Mouse (Mus musculus) lung, postnatal 14 days (tissue): ENCODE data around the gene Hnf1b.

Experiments
- DNase-seq: peaks from one replicate; pipeline ENCODE4 v3.0.0; 2021

The Hnf1b gene

DNA sequence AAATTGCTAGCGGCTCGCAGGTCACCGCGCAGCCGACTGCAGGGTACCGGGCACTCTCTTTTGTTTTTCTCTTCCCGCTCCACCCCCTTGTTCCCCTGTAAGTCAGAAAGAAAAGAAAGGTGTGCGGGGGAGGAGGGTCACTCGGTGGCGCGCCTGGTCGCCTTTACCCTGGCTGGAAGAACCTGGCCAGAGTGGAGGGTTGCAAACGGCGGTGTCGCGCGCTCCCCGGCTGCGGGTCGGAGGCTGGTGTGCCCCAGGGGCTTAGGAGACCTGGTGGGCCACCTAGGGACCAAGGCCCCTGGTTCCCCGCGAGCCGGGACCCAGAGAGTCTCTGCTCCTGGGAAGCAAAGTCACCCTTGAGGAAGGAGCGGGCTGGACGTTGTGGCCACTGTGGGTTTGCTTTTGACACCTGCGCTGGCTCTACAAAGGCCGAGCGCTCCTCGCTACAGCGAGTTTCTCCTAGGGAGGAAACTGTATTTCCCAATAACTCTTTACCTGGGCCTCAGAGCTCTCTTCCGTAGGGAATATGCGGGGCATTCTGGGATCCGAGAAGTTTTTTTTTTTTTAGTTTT lies 3.4 kb downstream of the Hnf1b start:
- no peak for DNase-seq

DNA sequence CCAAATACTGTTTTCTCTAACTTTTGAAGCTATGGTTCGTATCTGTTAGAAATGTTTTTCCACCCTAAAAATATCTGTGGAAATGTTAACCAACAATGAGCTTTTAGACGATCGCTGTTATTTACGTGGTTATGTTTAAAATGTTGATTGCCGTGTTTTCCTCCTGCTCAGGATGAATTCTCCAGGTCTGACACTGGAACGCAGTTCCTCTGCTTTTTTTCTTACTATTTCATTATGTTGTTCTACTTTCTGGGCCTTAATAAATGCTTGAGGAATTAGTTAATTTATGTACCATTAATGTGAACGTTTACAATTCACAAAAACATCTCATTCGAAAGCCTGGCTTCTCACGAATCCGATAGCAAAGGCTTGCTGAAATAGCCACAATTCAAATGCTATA lies 4.2 kb downstream of the Hnf1b start:
- DNase-seq: no peak

DNA sequence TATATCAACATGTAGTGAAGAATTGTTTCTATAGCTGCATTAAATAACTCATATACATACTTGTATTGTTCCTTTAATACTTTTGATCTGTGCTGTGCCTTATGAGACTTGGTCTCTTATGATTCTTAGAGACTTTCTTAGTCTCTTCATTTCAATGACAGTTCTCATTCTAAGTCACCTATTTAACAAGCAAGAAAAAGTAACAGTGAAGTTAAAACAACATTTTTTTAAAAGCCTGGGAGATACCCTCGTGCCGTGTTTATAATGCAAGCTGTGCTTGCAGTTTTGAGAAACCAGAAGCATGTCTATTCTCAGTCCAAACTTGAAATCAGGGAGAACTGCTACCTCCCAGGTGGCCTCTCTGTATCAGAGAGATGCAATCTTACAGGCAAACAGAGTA lies 4.8 kb downstream of the Hnf1b start:
- no peak for DNase-seq

DNA sequence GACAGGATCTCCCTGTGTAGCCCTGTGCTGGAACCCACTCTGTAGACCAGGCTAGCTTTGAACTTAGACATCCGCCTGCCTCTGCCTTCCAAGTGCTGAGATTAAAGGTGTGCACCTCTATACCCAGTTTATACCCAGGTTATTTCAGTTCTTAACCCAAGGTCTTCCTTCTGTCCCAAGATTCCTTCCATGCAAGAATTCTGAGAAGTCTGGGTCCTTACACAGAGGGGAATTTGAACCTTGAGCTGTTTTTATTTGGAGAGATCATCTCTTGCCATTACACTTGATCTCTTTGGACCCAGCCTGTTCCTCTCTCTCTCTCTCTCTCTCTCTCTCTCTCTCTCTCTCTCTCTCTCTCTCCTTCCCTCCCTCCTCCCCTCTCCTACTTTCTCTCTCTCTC lies 7.4 kb downstream of the Hnf1b start:
- no peak for DNase-seq

DNA sequence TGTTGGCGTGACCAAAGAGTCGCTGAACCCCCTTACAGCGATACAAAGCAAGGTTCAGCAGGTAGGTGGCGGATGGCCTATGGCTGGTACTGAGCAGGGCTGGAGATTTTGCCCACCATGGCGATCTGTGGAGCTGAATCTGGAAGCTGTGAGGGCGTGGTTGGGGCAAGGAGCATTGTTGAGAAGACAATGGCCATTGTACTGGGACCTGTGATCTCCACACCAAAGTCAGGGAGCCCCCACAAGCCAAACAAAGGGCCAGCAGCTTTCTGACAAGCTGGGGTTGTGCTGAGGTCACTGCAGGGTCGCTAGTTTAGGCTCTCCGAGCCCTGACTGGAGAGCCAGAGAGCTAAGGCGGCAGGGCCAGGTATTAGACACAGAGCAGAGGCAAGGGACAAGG lies 15.4 kb downstream of the Hnf1b start:
- DNase-seq: no peak

DNA sequence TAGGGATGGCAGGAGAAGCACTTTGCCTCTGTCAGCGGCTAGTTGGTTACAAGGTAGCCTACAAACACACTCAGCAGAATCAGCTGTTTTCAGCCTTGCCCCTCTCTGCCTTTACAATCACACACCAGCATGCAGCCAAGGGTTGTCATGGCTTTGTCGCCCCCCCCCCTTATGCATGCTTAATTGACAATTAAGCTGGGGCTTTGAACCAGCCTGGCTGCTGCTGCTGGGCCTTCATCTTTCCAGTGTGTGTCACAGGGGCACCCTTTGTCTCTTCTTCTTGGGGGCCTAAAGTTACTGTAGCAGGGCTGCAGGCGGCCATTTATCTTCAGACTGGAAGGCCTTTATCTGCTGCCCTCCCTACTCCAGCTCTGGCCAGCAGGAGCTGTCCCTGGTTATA lies 17.7 kb downstream of the Hnf1b start:
- no peak for DNase-seq

DNA sequence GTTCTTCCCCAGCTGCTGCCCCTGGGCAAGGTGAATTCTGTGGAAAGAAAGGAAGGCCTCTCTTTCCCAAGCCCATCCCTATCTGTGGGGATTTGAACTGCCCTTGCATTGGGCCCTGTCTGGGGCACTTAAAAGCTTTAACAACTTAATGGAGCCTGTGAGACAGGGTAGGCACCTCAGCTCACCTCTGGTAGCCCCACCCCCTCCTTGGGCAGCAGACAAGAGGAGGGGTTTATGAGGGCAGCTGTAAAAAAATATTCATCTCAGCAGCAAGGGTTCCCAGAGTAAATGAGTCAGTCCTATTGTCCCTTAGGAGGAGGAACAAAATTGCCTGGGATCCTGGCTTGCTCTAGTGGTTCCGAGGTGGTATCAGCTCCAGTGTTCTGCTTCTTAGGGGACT lies 19.3 kb downstream of the Hnf1b start:
- DNase-seq: no peak

DNA sequence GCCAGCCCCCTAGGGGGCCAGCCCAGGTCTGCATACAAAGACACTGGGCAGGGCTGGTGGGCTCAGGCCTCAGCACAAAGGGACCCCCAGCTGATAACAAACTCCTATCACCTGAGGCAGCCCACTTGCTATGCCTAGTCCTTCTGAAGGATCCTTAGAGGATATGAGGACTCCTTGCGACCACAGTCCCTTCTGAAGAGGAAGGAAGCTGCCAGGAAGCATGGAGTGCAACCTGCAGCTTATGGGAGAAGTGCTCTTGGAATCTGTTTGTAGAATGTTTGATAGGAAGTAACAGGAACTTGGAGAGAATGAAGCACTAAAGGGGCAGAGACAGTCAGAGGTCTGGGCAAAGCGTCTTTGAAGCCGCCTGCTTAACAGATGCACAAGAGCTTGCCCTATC lies 19.8 kb downstream of the Hnf1b start:
- DNase-seq: no peak

DNA sequence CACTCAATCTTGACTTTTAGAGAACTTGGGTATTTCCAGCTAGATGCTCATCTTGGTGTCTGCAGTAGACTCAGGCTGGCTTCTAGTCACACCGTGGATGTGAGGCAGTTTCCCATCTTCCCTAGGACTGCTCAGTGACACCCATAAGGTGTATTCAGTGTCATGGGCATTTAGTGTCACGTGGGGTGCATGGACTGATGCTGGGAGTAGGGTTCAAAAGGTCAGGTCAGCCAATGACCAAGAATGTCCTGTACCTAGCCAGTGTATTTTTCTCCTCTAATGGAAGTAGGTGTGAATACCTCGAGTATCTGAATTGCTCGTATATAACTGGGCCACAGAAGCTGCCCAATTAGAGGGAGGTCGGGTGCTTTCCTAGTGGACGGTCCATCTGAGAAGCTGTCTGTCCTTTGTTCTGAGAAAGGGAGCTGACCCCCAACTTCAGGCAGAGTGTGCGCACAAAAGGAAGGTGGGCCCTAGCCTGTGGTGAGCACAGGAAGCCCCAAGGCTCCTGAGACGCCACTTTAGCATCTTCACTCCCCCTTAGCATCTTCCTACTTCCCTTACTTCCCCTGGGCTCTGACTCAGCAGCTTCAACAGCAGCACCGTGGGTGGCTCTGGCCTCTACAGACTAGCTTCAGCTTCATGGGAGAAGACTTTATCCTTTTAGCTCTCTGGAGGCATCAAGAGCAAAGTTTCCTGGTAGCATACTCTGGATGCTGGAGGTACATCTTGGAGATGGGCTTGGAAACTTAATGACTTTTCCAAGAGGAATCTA lies 22.1 kb downstream of the Hnf1b start:
- DNase-seq: no peak

DNA sequence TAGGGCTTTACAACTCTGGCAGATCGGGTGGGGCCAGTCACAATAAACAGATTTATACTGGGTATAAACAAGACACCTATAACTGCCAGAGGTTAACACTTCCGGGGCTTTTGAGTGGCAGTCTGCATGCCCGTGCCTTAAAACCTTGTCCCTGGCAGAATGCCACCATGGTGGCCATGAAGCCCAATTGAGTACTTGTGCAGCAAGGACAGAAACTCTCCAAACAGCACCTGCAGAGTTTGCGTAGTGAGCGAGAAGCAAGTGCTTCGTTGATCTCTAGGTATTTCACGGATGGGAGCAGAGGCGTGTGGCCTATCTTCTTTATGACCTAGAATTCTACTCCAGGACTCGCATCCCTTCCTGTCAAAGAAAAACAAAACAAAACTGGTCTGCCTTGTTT lies 23.6 kb downstream of the Hnf1b start:
- DNase-seq: no peak

DNA sequence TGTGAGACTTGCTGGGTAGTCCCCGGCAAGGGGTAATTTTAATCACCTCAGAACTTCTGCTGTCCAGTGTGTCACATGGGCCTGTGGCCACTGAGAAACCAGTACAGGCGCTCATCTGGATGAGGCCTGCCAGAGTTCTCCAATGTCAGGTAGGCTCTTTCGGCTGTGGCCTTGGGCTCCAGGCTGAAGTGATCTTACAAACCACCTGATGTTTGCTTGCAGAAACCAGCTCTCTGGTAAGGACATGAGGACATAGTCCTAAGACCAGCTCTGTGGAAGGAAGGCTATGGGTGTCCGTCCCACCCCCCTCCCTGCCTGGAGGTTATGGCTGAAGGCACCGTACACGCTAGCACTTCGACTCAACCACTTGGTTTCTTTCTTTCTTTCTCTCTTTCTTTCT lies 26.8 kb downstream of the Hnf1b start:
- DNase-seq: no peak

DNA sequence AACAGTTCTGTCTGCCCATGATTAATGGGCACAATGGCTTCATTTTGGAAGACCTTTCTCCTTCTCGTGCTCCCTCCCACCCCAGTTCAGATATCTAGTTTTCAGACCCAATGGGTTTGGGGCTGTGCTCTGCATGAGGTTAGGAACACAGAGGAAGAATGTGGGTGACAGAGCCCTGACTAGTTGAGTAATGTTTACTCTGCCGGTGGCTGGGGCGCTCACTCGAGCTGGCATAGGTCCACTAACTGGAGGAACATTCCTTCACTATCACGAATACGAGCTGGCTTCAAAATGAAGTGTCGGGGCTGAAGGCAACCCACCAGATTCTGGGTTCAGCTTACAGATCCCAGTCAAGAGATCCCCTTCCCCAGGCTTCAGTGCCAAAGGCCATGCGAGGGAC lies 27.9 kb downstream of the Hnf1b start:
- DNase-seq: peak; percentile 69

DNA sequence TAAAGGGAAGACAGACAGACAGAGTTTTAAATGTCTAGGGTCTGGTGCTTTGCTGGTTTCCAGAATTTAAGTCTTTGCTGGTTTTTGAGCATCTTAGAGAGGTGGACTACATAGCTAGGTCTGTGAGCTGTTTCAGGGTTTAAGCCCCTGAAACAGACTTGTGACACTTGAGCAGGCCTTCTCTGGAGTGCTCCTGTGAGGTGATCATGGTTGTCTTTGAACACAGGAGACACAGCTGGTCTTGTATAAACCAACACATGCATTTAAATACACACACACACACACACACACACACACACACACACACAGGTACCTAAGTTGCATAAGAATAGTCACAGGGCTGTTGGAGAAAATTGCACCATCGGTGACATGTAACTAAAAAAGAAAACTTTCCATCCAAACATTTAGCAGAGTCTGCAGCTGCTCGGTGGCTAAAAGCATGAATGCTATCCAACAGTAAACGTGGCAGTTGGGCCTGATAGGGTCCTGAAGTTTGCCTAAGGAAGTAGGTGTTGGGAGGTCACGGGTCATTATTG lies 28.6 kb downstream of the Hnf1b start:
- DNase-seq: no peak

DNA sequence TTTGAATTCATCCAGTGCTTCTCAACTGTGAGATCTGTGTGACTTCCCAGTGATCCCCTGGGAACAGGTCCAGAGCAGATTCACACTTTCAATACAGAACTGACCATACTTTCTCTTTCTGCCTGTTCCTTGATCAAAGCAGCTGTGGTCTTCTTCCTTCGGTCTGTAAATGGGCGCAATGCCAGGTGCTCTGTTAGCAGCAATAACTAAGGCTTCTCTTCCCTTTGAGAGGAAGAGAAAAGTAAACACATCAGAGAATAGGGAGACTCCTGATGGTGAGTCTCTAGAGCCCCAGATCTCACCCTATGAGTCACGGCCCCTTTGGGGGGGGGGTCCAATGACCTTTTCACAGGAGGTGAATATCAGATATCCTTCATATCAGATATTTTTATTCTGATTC lies 29.3 kb downstream of the Hnf1b start:
- DNase-seq: peak; percentile 43

DNA sequence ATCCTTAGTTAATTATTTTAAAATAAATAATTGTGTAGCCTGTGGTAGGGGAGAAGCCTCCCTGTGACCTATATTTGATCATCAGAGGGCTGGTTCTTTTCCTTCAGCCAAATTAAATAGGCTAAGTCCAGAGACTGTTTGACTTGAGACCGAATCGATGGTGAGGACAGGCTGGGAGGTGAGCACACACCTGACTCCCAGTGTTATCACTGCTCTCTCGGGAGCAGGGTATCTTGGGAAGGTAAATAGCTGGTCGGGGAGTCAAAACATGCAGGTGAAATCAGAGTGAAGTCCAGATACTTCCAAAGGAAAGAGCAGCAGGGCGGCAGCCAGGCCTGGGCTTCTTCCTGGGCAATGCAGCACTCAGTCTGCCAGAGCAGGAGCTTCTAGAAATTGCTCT lies 31.6 kb downstream of the Hnf1b start:
- no peak for DNase-seq

DNA sequence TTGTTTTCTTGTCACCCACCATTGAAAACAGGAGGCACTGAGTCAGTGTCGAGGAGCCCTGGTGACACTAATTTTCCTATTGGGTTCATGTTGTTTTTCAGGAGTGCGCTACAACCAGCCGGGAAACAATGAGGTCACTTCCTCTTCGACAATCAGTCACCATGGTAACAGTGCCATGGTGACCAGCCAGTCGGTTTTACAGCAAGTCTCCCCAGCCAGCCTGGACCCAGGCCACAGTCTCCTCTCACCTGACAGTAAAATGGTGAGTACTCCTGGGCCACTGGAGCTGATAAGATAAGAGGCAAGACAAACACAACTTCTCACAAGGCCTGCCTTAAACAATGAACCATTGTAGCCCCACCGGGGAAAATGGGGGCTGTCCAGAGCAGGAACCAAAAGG lies 32.7 kb downstream of the Hnf1b start:
- DNase-seq: peak; percentile 33

DNA sequence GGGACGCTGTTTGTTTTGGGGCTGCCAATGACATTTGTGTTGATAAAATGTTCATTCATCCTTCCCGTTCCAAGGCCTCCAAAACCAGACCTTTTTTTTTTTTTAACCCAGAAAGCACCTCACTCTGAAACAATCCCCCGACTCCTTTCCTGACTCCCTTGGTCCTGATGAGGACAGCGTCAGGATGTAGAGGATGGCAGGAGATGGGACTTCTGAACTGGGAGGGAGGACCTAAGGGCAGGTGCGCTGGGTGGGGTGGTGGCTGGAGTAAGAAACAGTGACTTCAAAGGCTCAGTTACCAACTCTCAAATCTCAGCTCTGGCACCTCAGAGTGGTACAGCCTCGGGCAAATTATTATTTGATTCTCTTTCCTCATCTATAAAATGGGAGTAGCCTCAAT lies 33.2 kb downstream of the Hnf1b start:
- no peak for DNase-seq

DNA sequence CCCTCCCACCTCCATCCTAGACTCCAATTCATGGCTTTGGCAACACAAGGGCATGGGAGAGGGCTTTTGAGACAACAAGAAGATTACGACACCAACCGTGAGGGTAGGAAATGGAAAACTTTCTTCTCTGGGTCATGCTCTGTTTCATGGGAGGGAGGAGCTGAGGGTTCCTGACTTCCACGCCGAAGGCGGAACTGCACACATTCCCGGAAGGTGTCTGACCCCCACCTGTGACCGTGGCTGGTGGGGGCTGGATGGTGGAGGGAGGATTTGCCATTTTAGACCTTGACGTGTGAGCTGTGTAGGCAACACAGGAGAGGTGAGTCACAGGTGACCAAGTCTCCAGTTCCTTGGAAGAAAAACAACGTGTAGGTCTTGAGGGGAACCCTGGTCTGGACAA lies 33.9 kb downstream of the Hnf1b start:
- DNase-seq: no peak

DNA sequence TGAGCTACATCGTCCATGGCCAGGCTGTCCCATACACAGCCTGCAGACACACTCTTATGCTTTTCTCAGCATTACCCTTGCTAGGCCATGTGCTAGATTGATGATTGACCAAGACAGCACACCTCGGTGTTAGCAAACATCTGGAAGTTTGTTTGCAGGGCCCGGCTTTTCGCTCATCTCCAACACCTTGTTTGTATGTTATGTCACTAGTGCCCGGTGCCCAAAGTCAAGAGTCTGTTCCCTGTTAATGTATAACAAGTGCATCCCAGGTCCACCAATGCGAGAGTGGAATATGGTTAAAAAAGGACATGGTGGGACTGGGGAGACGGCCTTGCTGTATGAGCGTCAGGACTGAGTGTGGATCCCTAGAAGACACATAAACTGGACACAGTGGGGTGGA lies 35.3 kb downstream of the Hnf1b start:
- no peak for DNase-seq

DNA sequence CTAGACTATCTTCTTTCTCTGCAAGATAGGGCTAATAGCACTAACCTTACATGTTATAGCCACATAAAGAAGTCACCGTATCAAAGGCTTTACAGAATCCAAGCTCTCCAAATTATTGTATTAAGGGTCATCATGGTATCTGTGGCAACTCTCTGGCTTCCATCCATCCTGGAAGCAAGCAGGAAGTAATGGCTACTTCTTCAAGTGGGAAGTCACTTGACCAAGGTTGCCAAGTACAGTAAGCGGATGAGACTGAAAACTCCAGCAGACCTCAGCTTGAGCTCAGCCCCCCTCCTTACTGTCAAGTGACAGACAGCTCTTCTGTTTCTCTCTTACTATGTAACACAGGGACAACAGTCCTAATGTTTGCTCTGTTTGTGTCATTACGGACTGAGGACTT lies 36.9 kb downstream of the Hnf1b start:
- DNase-seq: no peak

DNA sequence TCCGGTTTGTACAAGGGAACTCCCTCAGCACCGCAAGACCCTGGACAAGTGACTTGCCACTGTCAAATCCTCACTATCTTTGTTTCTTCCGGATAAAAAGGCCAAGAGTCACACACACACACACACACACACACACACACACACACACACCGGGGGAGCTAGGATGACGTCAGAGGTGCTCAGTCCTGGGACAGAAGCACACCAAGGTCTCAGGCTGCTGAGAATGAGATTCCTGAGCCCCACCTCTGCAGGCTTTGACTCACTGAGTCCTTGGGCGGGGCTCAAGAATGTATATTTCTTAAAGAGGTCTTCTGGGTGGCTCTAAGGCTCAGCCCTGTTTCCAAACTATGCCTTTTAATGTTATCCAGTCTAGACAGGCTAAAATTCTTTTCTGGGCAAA lies 41.5 kb downstream of the Hnf1b start:
- no peak for DNase-seq

DNA sequence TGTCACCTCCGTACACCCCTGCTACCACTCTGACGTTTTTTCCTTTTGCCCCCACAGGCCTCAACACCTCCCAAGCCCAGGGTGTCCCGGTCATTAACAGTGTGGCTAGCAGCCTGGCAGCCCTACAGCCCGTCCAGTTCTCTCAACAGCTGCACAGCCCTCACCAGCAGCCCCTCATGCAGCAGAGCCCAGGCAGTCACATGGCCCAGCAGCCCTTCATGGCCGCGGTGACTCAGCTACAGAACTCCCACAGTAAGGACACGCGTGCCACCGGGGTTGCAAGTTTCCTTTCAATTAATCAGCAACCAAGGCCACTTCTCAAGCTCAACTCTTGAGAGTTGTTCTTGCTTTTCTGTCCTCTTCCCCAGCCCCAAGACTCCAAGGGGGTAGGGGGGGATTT lies 43.5 kb downstream of the Hnf1b start:
- DNase-seq: no peak

DNA sequence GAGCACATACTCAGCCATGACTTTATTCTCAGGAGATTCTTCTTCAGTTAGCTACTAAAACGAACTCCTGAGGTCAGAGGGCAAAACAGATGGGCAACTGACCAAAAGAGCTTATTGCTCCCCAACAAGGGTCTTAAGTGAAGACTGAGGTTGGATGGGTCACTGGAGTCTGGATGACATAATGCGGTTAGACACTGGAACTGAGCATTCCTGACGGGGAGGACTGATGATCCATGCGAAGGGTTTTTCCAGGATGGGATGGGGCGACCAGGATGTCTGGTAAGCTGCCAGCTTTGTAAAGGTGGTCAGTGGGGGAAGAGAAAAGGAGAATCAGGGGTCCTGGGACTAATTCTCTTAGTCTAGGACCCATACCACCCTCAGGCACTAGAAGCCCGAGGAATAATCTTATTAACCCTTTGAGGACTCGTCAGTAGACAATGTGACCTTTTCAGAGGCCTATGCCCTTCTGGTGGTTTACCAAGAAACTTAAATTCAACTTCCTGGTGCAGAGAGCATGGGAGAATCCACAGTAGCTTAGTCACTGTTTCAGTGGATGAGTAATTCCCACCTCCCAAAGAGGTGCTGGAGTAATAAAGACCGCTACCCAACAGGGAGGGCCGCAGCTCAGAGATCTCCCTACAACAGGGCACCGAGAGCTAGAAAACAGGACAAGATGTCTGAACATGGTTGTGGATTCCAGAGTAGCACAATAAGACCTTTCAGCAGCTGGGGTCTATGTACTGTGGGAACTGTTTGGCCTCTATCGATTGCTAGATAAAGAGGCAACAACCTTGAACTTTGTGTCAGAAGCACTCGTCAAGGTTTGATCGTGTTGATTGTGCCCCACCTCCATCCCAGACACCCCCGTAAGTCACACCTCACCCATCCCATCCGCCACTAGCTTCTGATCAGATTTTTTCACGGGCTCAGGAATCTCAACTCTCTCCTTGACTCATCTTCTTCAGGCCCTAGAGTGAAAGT lies 46.9 kb downstream of the Hnf1b start:
- no peak for DNase-seq

DNA sequence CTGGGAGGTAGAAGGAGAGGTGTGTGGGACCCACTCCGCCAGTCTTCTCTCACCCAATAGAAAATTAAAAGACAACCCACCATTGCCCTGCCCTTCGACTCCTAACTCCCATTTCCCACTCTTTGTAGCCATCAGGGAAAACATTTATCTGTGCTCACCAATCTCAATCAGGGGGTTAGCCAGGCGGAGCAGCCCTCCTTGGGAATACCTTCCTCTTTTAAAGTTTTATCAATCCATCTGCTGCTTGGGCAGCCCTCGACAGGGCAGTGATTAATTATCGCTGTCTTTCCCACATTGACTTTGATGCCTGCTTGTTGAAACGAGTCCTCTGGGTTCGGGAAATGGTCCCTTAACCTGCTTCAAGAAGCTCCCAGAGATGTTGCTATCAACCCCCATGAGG lies 47.7 kb downstream of the Hnf1b start:
- DNase-seq: no peak
